Mouse (Mus musculus): Measurements from ENCODE around the gene Gtf2a2. TPM values are rescaled to one million over a fixed set of nuclear protein-coding genes. Genes with fewer than 3 reads are reported as not detected.

The Gtf2a2 gene
- total RNA-seq (2021) = 10 to 100 TPM; 52.5 to 58.4 TPM
- long read RNA-seq, experiment 1, transcript Gtf2a2-202 (5 exons, 893 nt) = major isoform, 7 of 14 reads
- long read RNA-seq, experiment 1, partial matches to known transcripts = 1 of 14 reads
- long read RNA-seq, experiment 1, other reads (novel, unspliced or antisense) = 5 of 14 reads
- long read RNA-seq, experiment 2, partial matches to known transcripts = 0 of 8 reads
- long read RNA-seq, experiment 2, other reads (novel, unspliced or antisense) = 5 of 8 reads

- intact Hi-C loops (cut with DNase I) = loop anchor here (10.0 kb wide), 1 partner anchor 492 kb away; the partner anchor contains the start of gene Rnf111
- H3K27ac ChIP-seq = peak within 1 kb of the TSS; percentile 87
- no peak for TF ChIP-seq CTCF (IDR thresholded peaks at IDR 0.05)
- peak within 1 kb of the TSS; percentile 94 for H3K4me3 ChIP-seq
- peak; percentile 91 to 94 for DNase-seq (ENCODE audit: extremely low spot score in 1 of 2, low spot score in 2 of 2)
Observed at GRCm38 (mm10) chr9:70012408-70012901, at the start of gene Gtf2a2. TSS of gene Gtf2a2 (plus strand) at chr9:70012550.

- no peak overlapping the region for H3K4me3 ChIP-seq
- H3K27ac ChIP-seq = no peak overlapping the region
- no peak for TF ChIP-seq CTCF (IDR thresholded peaks at IDR 0.05)
- DNase-seq (ENCODE audit: extremely low spot score in 1 of 2, low spot score in 2 of 2) = no peak
- intact Hi-C loops (cut with DNase I) = no loop called here
Observed at GRCm38 (mm10) chr9:69964370-69964769, 48.0 kb upstream of the Gtf2a2 start.

GRCm38 (mm10) chr9:69985526-69985925, 26.8 kb upstream of the Gtf2a2 start:
- Histone ChIP-seq H3K4me3 (no peak overlapping the region), H3K27ac (no peak overlapping the region)
- no peak for DNase-seq (ENCODE audit: extremely low spot score in 1 of 2, low spot score in 2 of 2)
- no peak for TF ChIP-seq CTCF (IDR thresholded peaks at IDR 0.05)
- intact Hi-C loops (cut with DNase I) = loop anchor here (10.0 kb wide), 1 partner anchor 211 kb away; no protein-coding TSS in a partner anchor

- no peak for TF ChIP-seq CTCF (IDR thresholded peaks at IDR 0.05)
- no peak overlapping the region for H3K27ac ChIP-seq
- H3K4me3 ChIP-seq = no peak overlapping the region
- intact Hi-C loops (cut with DNase I) = loop anchor here (2.0 to 10.0 kb wide), 2 partner anchors 211 to 361 kb away; no protein-coding TSS in a partner anchor
- no peak for DNase-seq (ENCODE audit: extremely low spot score in 1 of 2, low spot score in 2 of 2)
Observed at GRCm38 (mm10) chr9:69986063-69986462, 26.3 kb upstream of the Gtf2a2 start.

- TF ChIP-seq CTCF (IDR thresholded peaks at IDR 0.05) = no peak
Observed at GRCm38 (mm10) chr9:69986571-69986970, 25.8 kb upstream of the Gtf2a2 start.

GRCm38 (mm10) chr9:69987579-69987978, 24.8 kb upstream of the Gtf2a2 start:
- TF ChIP-seq CTCF (IDR thresholded peaks at IDR 0.05) = peak; percentile 87
- intact Hi-C loops (cut with DNase I) = loop anchor here (1.0 to 10.0 kb wide), 3 partner anchors 213 to 482 kb away; no protein-coding TSS in a partner anchor
- H3K27ac ChIP-seq = no peak overlapping the region
- no peak overlapping the region for H3K4me3 ChIP-seq
- peak; percentile 60 to 70 for DNase-seq (ENCODE audit: extremely low spot score in 1 of 2, low spot score in 2 of 2)

More at GRCm38 (mm10) chr9:69986571-69986970, 25.8 kb upstream of the Gtf2a2 start:
- intact Hi-C loops (cut with DNase I) = loop anchor here (2.0 to 10.0 kb wide), 2 partner anchors 212 to 362 kb away; no protein-coding TSS in a partner anchor
- no peak for DNase-seq (ENCODE audit: extremely low spot score in 1 of 2, low spot score in 2 of 2)
- no peak overlapping the region for H3K4me3 ChIP-seq
- no peak overlapping the region for H3K27ac ChIP-seq

- Histone ChIP-seq H3K4me3 (peak overlapping the region; percentile 97), H3K27ac (peak overlapping the region; percentile 95)
- DNase-seq (ENCODE audit: extremely low spot score in 1 of 2, low spot score in 2 of 2) = no peak
- intact Hi-C loops (cut with DNase I) = loop anchor here (10.0 kb wide), 1 partner anchor 214 kb away; no protein-coding TSS in a partner anchor
- TF ChIP-seq CTCF (IDR thresholded peaks at IDR 0.05) = no peak
Observed at GRCm38 (mm10) chr9:69988706-69989302, 23.5 kb upstream of the Gtf2a2 start.

- TF ChIP-seq CTCF (IDR thresholded peaks at IDR 0.05) = peak; percentile 2; the same call in 1 of the 2 replicates
- Histone ChIP-seq H3K27ac (peak within 1 kb of the TSS; percentile 95), H3K4me3 (peak within 1 kb of the TSS; percentile 97)
- intact Hi-C loops (cut with DNase I) = loop anchor here (10.0 kb wide), 1 partner anchor 215 kb away; no protein-coding TSS in a partner anchor
- peak; percentile 94 to 95 for DNase-seq (ENCODE audit: extremely low spot score in 1 of 2, low spot score in 2 of 2)
Observed at GRCm38 (mm10) chr9:69989303-69990121, 22.8 kb upstream of the Gtf2a2 start, which contains the start of gene Bnip2. TSS of gene Bnip2 (plus strand) at chr9:69989466.

GRCm38 (mm10) chr9:69990346-69990745, 22.0 kb upstream of the Gtf2a2 start:
- Histone ChIP-seq H3K4me3 (peak overlapping the region; percentile 97), H3K27ac (no peak overlapping the region; the same call in 1 of the 2 replicates)
- TF ChIP-seq CTCF (IDR thresholded peaks at IDR 0.05) = no peak
- DNase-seq (ENCODE audit: extremely low spot score in 1 of 2, low spot score in 2 of 2) = no peak
- intact Hi-C loops (cut with DNase I) = no loop called here

- TF ChIP-seq CTCF (IDR thresholded peaks at IDR 0.05) = no peak
- intact Hi-C loops (cut with DNase I) = no loop called here
- no peak for DNase-seq (ENCODE audit: extremely low spot score in 1 of 2, low spot score in 2 of 2)
- no peak overlapping the region for H3K27ac ChIP-seq
- no peak overlapping the region for H3K4me3 ChIP-seq
Observed at GRCm38 (mm10) chr9:69992841-69993277, 19.5 kb upstream of the Gtf2a2 start.

GRCm38 (mm10) chr9:69993479-69993878, 18.9 kb upstream of the Gtf2a2 start:
- intact Hi-C loops (cut with DNase I) = no loop called here
- no peak for TF ChIP-seq CTCF (IDR thresholded peaks at IDR 0.05)

More at GRCm38 (mm10) chr9:69993479-69993878, 18.9 kb upstream of the Gtf2a2 start:
- no peak overlapping the region for H3K4me3 ChIP-seq
- DNase-seq (ENCODE audit: extremely low spot score in 1 of 2, low spot score in 2 of 2) = no peak
- H3K27ac ChIP-seq = no peak overlapping the region

Measured in left cerebral cortex, adult 2 months (tissue).